Mouse (Mus musculus): Measurements from ENCODE around the gene Csnk2b.
"Not testable (repeated sequence)": the region's sequence is repeated elsewhere in the genome, so short reads cannot be mapped to it uniquely, and the experiment has no call there.

- TF ChIP-seq GATA1 (IDR thresholded peaks at IDR 0.05; ENCODE audit: borderline replicate concordance, low read length); FLI1 (IDR thresholded peaks at IDR 0.05; ENCODE audit: low read length): not testable (repeated sequence)
Measured at GRCm38 (mm10) chr17:35123287-35123686, 1.4 kb upstream of the Csnk2b start.

Measured in megakaryocyte, embryonic 14.5 days (primary cell).